Mouse (Mus musculus): Measurements from ENCODE around the gene Cish.
"Not testable (repeated sequence)": the region's sequence is repeated elsewhere in the genome, so short reads cannot be mapped to it uniquely, and the experiment has no call there.

Gene Cish

GRCm38 (mm10) chr9:107298059-107298780 is 2.4 kb downstream of the Cish start:
- no peak for DNase-seq (ENCODE audit: low read depth, low spot score)

GRCm38 (mm10) chr9:107298876-107299275 is 3.0 kb downstream of the Cish start:
- no peak for DNase-seq (ENCODE audit: low read depth, low spot score)

GRCm38 (mm10) chr9:107299783-107300182 is 4.0 kb downstream of the Cish start:
- no peak for DNase-seq (ENCODE audit: low read depth, low spot score)

GRCm38 (mm10) chr9:107300224-107300973 is 4.6 kb downstream of the Cish start:
- no peak for DNase-seq (ENCODE audit: low read depth, low spot score)

- no peak for DNase-seq (ENCODE audit: low read depth, low spot score)
Observed at GRCm38 (mm10) chr9:107301554-107302331, 5.9 kb downstream of the Cish start.

- DNase-seq (ENCODE audit: low read depth, low spot score), result no peak
Observed at GRCm38 (mm10) chr9:107302592-107302991, 6.8 kb downstream of the Cish start.

- no peak for DNase-seq (ENCODE audit: low read depth, low spot score)
Observed at GRCm38 (mm10) chr9:107303121-107303820, 7.4 kb downstream of the Cish start.

GRCm38 (mm10) chr9:107303900-107304299 is 8.1 kb downstream of the Cish start:
- DNase-seq (ENCODE audit: low read depth, low spot score), result no peak

GRCm38 (mm10) chr9:107304383-107304782 is 8.6 kb downstream of the Cish start:
- no peak for DNase-seq (ENCODE audit: low read depth, low spot score)

- DNase-seq (ENCODE audit: low read depth, low spot score), result no peak
Observed at GRCm38 (mm10) chr9:107305012-107305411, 9.2 kb downstream of the Cish start.

GRCm38 (mm10) chr9:107305601-107306542 is 10.0 kb downstream of the Cish start:
- DNase-seq (ENCODE audit: low read depth, low spot score), result no peak

- not testable (repeated sequence) for DNase-seq (ENCODE audit: low read depth, low spot score)
Observed at GRCm38 (mm10) chr9:107306673-107307072, 10.8 kb downstream of the Cish start.

- DNase-seq (ENCODE audit: low read depth, low spot score), result no peak
Observed at GRCm38 (mm10) chr9:107307099-107307872, 11.5 kb downstream of the Cish start.

- no peak for DNase-seq (ENCODE audit: low read depth, low spot score)
Observed at GRCm38 (mm10) chr9:107307886-107308285, 12.1 kb downstream of the Cish start.

- no peak for DNase-seq (ENCODE audit: low read depth, low spot score)
Observed at GRCm38 (mm10) chr9:107308346-107309000, 12.6 kb downstream of the Cish start.

- DNase-seq (ENCODE audit: low read depth, low spot score), result no peak
Observed at GRCm38 (mm10) chr9:107309171-107309570, 13.3 kb downstream of the Cish start.

- DNase-seq (ENCODE audit: low read depth, low spot score), result no peak
Observed at GRCm38 (mm10) chr9:107309600-107309999, 13.8 kb downstream of the Cish start.

- DNase-seq (ENCODE audit: low read depth, low spot score), result no peak
Observed at GRCm38 (mm10) chr9:107312811-107313584, 17.2 kb downstream of the Cish start.

Data from mesoderm, embryonic 11.5 days (tissue).